Mouse (Mus musculus): ENCODE data around the gene Cilp. TPM values are rescaled to one million over a fixed set of nuclear protein-coding genes. Genes with fewer than 3 reads are reported as not detected.
"Not testable (repeated sequence)": the region's sequence is repeated elsewhere in the genome, so short reads cannot be mapped to it uniquely, and the experiment has no call there.

Gene Cilp
- polyA plus RNA-seq, 1 experiment from 2014 or later, result not detected

- H3K27me3 ChIP-seq, result peaks cover 7% of the 10 kb centered on the region
- no peak for TF ChIP-seq CTCF (IDR thresholded peaks at IDR 0.05)
- CTCF ChIA-PET, result no interaction called here
- in situ Hi-C loops (cut with MboI; ENCODE audit: low pct_unique_long_range_greater_than_20kb), result no loop called here
- POLR2A ChIA-PET, result no interaction called here
- ATAC-seq (no peak), DNase-seq (ENCODE audit: low read depth, low spot score) (no peak)
Measured at GRCm38 (mm10) chr9:65273048-65273809, 8.2 kb downstream of the Cilp start.

- H3K27me3 ChIP-seq, result peaks cover 7% of the 10 kb centered on the region
- ChIA-PET CTCF (no interaction called here), POLR2A (no interaction called here)
- no peak for ATAC-seq
- in situ Hi-C loops (cut with MboI; ENCODE audit: low pct_unique_long_range_greater_than_20kb), result no loop called here
- DNase-seq (ENCODE audit: low read depth, low spot score), result no peak
- no peak for TF ChIP-seq CTCF (IDR thresholded peaks at IDR 0.05)
Measured at GRCm38 (mm10) chr9:65273873-65274272, 8.9 kb downstream of the Cilp start.

GRCm38 (mm10) chr9:65274851-65275250 lies 9.9 kb downstream of the Cilp start:
- CTCF ChIA-PET, result interaction anchor here (0.7 kb wide), 1 partner anchor 32 kb away, joined by 4 read pairs; no protein-coding TSS in a partner anchor
- in situ Hi-C loops (cut with MboI; ENCODE audit: low pct_unique_long_range_greater_than_20kb), result loop anchor here (5.0 kb wide), 1 partner anchor 38 kb away; no protein-coding TSS in a partner anchor
- H3K27me3 ChIP-seq; ATAC-seq; DNase-seq (ENCODE audit: low read depth, low spot score); POLR2A ChIA-PET: not testable (repeated sequence)

GRCm38 (mm10) chr9:65275810-65276530 lies 11.0 kb downstream of the Cilp start:
- POLR2A ChIA-PET, result no interaction called here
- CTCF ChIA-PET, result interaction anchor here (0.7 kb wide), 1 partner anchor 33 kb away, joined by 4 read pairs; no protein-coding TSS in a partner anchor
- H3K27me3 ChIP-seq, result no peaks in the 10 kb centered on the region
- TF ChIP-seq CTCF (IDR thresholded peaks at IDR 0.05), result no peak
- DNase-seq (ENCODE audit: low read depth, low spot score), result no peak
- in situ Hi-C loops (cut with MboI; ENCODE audit: low pct_unique_long_range_greater_than_20kb), result loop anchor here (5.0 kb wide), 1 partner anchor 39 kb away; no protein-coding TSS in a partner anchor
- no peak for ATAC-seq

GRCm38 (mm10) chr9:65281536-65282151 lies 16.7 kb downstream of the Cilp start:
- ChIA-PET CTCF (interaction anchor here (0.9 to 3.9 kb wide), 9 partner anchors 10 to 237 kb away, joined by 3 to 22 read pairs (median 5); partner anchors contain the start of gene Parp16), POLR2A (interaction anchor here (1.1 kb wide), 1 partner anchor 145 kb away, joined by 3 read pairs; no protein-coding TSS in a partner anchor)
- H3K27me3 ChIP-seq, result no peaks in the 10 kb centered on the region
- DNase-seq (ENCODE audit: low read depth, low spot score), result no peak
- no peak for ATAC-seq
- no peak for TF ChIP-seq CTCF (IDR thresholded peaks at IDR 0.05)
- in situ Hi-C loops (cut with MboI; ENCODE audit: low pct_unique_long_range_greater_than_20kb), result no loop called here

GRCm38 (mm10) chr9:65283301-65283700 lies 18.3 kb downstream of the Cilp start:
- peak; percentile 74 for TF ChIP-seq CTCF (IDR thresholded peaks at IDR 0.05)
- no peak for DNase-seq (ENCODE audit: low read depth, low spot score)
- ChIA-PET CTCF (interaction anchor here (1.1 to 3.9 kb wide), 5 partner anchors 10 to 87 kb away, joined by 3 to 22 read pairs (median 5); partner anchors contain the start of gene Parp16), POLR2A (interaction anchor here (0.7 kb wide), 1 partner anchor 58 kb away, joined by 3 read pairs; no protein-coding TSS in a partner anchor)
- no peaks in the 10 kb centered on the region for H3K27me3 ChIP-seq
- no peak for ATAC-seq
- in situ Hi-C loops (cut with MboI; ENCODE audit: low pct_unique_long_range_greater_than_20kb), result no loop called here

- DNase-seq (ENCODE audit: low read depth, low spot score); ATAC-seq; H3K27me3 ChIP-seq; CTCF ChIA-PET; in situ Hi-C loops (cut with MboI; ENCODE audit: low pct_unique_long_range_greater_than_20kb); POLR2A ChIA-PET: not testable (repeated sequence)
Measured at GRCm38 (mm10) chr9:65288252-65288651, 23.3 kb downstream of the Cilp start.

- H3K27me3 ChIP-seq, result no peaks in the 10 kb centered on the region
- ATAC-seq, result no peak
- TF ChIP-seq CTCF (IDR thresholded peaks at IDR 0.05), result no peak
- ChIA-PET POLR2A (interaction anchor here (0.6 kb wide), 1 partner anchor 269 kb away, joined by 3 read pairs; no protein-coding TSS in a partner anchor), CTCF (interaction anchor here (1.9 kb wide), 1 partner anchor 93 kb away, joined by 7 read pairs; no protein-coding TSS in a partner anchor)
- no peak for DNase-seq (ENCODE audit: low read depth, low spot score)
- in situ Hi-C loops (cut with MboI; ENCODE audit: low pct_unique_long_range_greater_than_20kb), result no loop called here
Measured at GRCm38 (mm10) chr9:65289988-65290387, 25.0 kb downstream of the Cilp start.

GRCm38 (mm10) chr9:65292421-65292820 lies 27.4 kb downstream of the Cilp start:
- in situ Hi-C loops (cut with MboI; ENCODE audit: low pct_unique_long_range_greater_than_20kb), result no loop called here
- CTCF ChIA-PET, result interaction anchor here (0.8 to 1.2 kb wide), 2 partner anchors 10 to 69 kb away, joined by 3 to 5 read pairs; no protein-coding TSS in a partner anchor
- no peaks in the 10 kb centered on the region for H3K27me3 ChIP-seq
- POLR2A ChIA-PET, result interaction anchor here (1.1 kb wide), 1 partner anchor 78 kb away, joined by 3 read pairs; no protein-coding TSS in a partner anchor
- no peak for ATAC-seq
- no peak for DNase-seq (ENCODE audit: low read depth, low spot score)
- no peak for TF ChIP-seq CTCF (IDR thresholded peaks at IDR 0.05)

GRCm38 (mm10) chr9:65293119-65293518 lies 28.1 kb downstream of the Cilp start:
- no peak for DNase-seq (ENCODE audit: low read depth, low spot score)
- no peaks in the 10 kb centered on the region for H3K27me3 ChIP-seq
- POLR2A ChIA-PET, result interaction anchor here (0.6 to 1.1 kb wide), 2 partner anchors 79 to 90 kb away, joined by 3 to 4 read pairs; no protein-coding TSS in a partner anchor
- ATAC-seq, result no peak
- CTCF ChIA-PET, result interaction anchor here (0.8 to 1.2 kb wide), 2 partner anchors 11 to 69 kb away, joined by 3 to 5 read pairs; no protein-coding TSS in a partner anchor
- no peak for TF ChIP-seq CTCF (IDR thresholded peaks at IDR 0.05)
- in situ Hi-C loops (cut with MboI; ENCODE audit: low pct_unique_long_range_greater_than_20kb), result no loop called here

All from Patski (cell line).